Mouse (Mus musculus) E14TG2a.4 (cell line): Measurements from ENCODE around the gene Ralgps1.

ENCODE experiments used
- CTCF ChIP-seq: conservative IDR thresholded peaks from 2 replicates; pipeline ENCODE4 v1.5.1; 2014; ENCODE audit warnings: low read length
- NANOG ChIP-seq: IDR thresholded peaks from 2 replicates; pipeline ENCODE4 v1.6.1; 2014; ENCODE audit warnings: borderline replicate concordance, low read length, mixed read lengths
- POU5F1 ChIP-seq: IDR thresholded peaks from 2 replicates; pipeline ENCODE4 v1.6.1; 2014; ENCODE audit warnings: low read length, borderline replicate concordance

DNA sequence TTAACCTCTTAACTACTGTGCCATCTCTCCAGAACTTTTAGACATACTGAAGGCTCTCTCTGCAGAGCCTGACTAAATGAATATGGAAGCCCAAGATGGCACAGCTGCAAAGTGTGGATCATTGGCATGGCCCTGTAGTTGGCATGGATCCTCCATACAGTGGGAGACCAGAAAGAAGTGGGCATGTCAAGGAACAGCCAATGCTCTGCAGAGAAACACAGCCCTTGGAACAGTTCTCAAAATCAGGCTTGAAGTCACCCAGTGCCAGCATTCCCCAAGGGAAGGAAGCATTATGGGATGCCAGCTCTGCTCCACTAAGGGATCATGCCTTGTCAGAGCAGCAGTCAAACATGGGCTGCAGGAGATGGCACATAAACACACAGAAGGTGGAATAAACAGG, 35.5 kb downstream of the Ralgps1 start:
- TF ChIP-seq CTCF = no peak
- no peak for TF ChIP-seq POU5F1
- no peak for TF ChIP-seq NANOG
